Mouse (Mus musculus): Measurements from ENCODE around the gene Acap1. TPM values are rescaled to one million over a fixed set of nuclear protein-coding genes. Genes with fewer than 3 reads are reported as not detected.
A peak's percentile ranks its signal among the peaks of the same experiment; 100 is the strongest.

Acap1 gene
- polyA plus RNA-seq, 1 experiment from 2014 or later: 6.1 TPM

DNA sequence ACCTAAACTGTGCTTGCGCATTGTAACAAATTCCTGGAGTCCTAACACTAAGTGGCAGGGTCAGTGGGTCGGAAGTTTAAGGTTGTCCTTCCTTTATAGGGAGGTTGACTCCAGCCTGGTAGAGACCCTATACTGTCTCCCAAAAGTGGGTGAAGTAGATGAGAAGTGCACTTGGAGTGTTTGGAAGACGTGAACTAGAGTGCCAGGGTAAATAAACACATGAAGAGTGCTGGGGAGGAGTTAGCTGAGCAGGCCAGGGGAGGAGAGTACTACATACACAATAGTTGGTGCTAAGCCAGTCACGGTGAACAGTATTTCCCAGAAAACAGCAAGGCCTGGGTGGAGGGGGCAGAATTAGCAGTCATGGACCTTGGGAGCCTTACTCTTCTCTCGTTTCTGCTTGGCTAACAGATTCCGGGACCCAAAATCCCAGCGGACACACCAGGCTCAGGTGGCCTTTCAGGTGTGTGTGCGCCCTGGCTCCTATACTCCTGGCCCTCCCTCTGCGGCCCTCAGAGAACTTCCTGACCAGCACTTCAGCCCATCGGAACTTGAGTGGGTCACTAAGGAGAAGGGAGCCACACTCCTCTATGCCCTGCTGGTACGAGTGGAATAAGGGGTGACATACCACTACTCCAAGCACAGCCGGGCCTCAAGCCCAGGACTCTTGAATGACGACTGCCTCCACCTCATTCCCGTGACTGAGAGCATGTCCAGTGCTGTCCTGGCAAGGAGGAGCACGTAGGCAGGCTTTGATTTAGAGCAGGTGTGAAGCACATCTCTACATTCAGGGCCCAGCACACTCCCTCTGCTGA is 17.6 kb upstream of the Acap1 start:
- Histone ChIP-seq H3K36me3 (peaks cover 69% of the 10 kb centered on the region), H3K4me1 (peaks cover 20% of the 10 kb centered on the region), H3K4me2 (peak overlapping the region; percentile 79), H3K9me3 (no peaks in the 10 kb centered on the region), H3K27me3 (replicated peaks) (no peaks in the 10 kb centered on the region), H3K9ac (no peak overlapping the region), H3K4me3 (replicated peaks) (peak overlapping the region; percentile 69), H3K27ac (peak overlapping the region; percentile 16; the same call in 1 of the 2 replicates)
- ATAC-seq (ENCODE audit: insufficient read depth, low FRiP score, low read depth): no peak
- 76% methylated on average over 15 of the region's 15 CpGs for WGBS

DNA sequence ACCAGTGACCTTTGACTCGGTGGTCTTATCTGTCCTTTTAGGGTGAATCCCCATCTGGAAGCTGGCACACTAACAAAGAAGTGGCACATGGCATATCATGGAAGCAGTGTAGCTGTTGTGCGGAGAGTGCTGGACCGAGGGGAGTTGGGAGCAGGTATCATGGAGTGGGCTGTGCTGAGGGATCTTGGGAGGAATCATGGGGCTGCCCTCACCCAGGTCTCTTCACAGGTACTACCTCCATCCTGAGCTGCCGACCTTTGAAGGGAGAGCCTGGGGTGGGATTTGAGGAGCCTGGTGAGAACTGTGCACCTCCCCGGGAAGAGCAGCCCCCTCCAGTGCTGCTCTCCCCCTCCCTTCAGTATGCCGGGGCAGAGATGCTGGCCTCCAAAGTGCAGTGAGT is 16.4 kb upstream of the Acap1 start:
- peaks cover 72% of the 10 kb centered on the region for H3K36me3 ChIP-seq
- WGBS: 91% methylated on average over 6 of the region's 6 CpGs
- no peak for ATAC-seq (ENCODE audit: insufficient read depth, low FRiP score, low read depth)
- H3K4me1 ChIP-seq: peaks cover 20% of the 10 kb centered on the region
- H3K27me3 ChIP-seq (replicated peaks): no peaks in the 10 kb centered on the region
- H3K4me3 ChIP-seq (replicated peaks): no peak overlapping the region
- no peak overlapping the region for H3K9ac ChIP-seq
- no peaks in the 10 kb centered on the region for H3K9me3 ChIP-seq
- no peak overlapping the region for H3K27ac ChIP-seq
- no peak overlapping the region for H3K4me2 ChIP-seq

DNA sequence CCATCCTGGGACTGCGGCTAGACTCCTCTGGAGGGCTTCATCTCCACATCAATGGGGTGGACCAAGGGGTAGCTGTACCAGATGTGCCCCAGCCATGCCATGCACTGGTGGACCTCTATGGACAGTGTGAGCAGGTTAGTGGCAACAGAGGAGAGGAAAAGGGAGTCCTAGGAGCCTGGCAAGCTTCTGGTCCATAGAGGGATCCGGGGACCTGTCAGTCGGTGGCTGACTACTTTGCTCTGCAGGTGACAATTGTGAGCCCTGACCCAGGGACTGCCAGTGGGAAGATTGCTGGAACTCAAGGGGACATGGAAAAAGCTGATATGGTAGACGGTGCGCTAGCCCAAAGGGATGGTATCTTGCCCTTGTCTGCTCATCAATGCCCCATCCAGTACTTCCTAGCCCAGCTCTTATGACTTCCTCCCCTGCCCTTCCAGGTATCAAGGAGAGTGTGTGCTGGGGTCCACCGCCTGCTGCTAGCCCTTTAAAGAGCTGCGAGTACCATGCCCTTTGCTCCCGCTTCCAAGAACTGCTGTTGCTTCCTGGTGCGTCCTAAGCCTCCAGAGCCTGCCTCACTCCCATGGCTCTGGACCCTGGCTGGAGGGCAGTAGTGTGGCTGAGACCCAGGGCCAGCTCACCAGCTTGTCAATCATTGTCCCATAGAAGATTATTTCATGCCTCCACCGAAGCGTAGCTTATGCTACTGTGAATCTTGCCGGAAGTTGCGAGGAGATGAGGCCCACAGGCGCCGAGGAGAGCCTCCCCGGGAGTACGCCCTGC is 15.6 kb upstream of the Acap1 start:
- H3K4me2 ChIP-seq: no peak overlapping the region
- WGBS: 91% methylated on average over 17 of the region's 17 CpGs
- no peak for ATAC-seq (ENCODE audit: insufficient read depth, low FRiP score, low read depth)

DNA sequence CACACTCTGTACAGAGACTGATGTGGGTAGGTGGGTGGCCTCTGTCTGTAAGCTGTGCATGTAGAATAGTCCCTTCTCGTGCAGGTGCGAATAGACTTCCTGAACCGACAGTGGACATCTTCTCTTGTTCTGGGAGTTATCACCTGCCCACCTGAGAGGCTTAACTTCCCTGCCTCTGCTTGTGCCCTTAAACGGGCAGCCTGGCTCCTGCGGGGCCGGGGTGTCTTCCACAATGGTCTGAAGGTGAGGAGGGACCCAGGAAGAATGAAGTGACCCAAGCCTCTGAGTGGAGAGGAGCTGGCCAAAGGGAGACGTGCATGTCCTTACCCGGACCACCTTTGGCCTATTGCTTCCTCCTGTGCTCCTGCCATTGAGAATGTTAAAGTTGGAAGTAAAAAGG is 14.8 kb upstream of the Acap1 start:
- no peak overlapping the region for H3K9ac ChIP-seq
- no peaks in the 10 kb centered on the region for H3K9me3 ChIP-seq
- ATAC-seq (ENCODE audit: insufficient read depth, low FRiP score, low read depth): no peak
- 90% methylated on average over 8 of the region's 8 CpGs for WGBS
- H3K4me2 ChIP-seq: no peak overlapping the region
- H3K36me3 ChIP-seq: peaks cover 72% of the 10 kb centered on the region
- H3K27ac ChIP-seq: no peak overlapping the region
- H3K27me3 ChIP-seq (replicated peaks): no peaks in the 10 kb centered on the region
- no peak overlapping the region for H3K4me3 ChIP-seq (replicated peaks)
- H3K4me1 ChIP-seq: peaks cover 9% of the 10 kb centered on the region; the same call in 1 of the 2 replicates

More for the DNA sequence above, 15.6 kb upstream of the Acap1 start:
- H3K4me1 ChIP-seq: peaks cover 16% of the 10 kb centered on the region
- no peaks in the 10 kb centered on the region for H3K27me3 ChIP-seq (replicated peaks)
- H3K27ac ChIP-seq: no peak overlapping the region
- no peak overlapping the region for H3K9ac ChIP-seq
- peaks cover 74% of the 10 kb centered on the region for H3K36me3 ChIP-seq
- H3K9me3 ChIP-seq: no peaks in the 10 kb centered on the region
- H3K4me3 ChIP-seq (replicated peaks): no peak overlapping the region

DNA sequence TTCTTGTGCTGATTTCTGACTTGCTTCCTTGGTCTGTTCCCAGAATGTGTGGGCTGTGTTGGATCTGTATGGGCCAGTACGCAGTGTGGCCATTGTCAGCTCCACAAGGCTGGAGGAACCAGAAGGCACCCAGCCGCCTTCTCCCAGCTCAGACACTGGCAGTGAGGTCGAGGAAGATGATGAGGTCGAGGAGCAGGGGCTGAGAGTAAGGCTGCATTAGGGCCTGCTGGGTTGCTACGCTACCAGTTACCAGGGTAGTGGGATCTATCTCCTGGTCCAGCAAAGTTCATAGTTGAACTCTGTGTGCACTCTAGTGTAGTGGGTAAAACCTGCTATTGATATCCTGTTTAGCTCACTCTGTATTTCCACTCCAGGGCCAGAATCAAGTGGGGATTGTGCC is 13.8 kb upstream of the Acap1 start:
- Histone ChIP-seq H3K27ac (no peak overlapping the region), H3K9me3 (no peaks in the 10 kb centered on the region), H3K4me2 (no peak overlapping the region), H3K36me3 (peaks cover 75% of the 10 kb centered on the region), H3K27me3 (replicated peaks) (no peaks in the 10 kb centered on the region), H3K4me1 (peaks cover 5% of the 10 kb centered on the region; the same call in 1 of the 2 replicates), H3K4me3 (replicated peaks) (no peak overlapping the region), H3K9ac (no peak overlapping the region)
- ATAC-seq (ENCODE audit: insufficient read depth, low FRiP score, low read depth): no peak
- WGBS: 87% methylated on average over 5 of the region's 5 CpGs

DNA sequence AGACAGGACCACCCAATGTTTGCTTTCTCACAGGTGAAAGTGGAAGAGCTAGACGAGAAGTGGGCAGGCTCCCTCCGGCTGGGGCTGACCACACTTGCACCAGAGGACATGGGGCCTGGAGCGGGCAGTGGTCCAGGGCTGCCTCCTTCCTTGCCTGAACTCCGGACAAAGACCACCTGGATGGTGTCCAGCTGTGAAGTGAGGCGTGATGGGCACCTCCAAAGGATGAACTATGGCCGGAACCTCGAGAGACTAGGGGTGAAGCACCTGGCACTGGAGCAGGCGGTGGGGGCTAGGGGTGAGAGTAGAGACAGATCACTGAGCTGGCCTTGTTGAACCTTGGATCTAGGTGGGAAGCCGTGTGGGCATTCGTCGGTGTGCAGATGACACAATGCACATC is 13.3 kb upstream of the Acap1 start:
- Histone ChIP-seq H3K4me1 (peaks cover 5% of the 10 kb centered on the region; the same call in 1 of the 2 replicates), H3K27me3 (replicated peaks) (no peaks in the 10 kb centered on the region), H3K4me2 (no peak overlapping the region), H3K9me3 (no peaks in the 10 kb centered on the region), H3K27ac (no peak overlapping the region), H3K4me3 (replicated peaks) (no peak overlapping the region), H3K9ac (no peak overlapping the region), H3K36me3 (peaks cover 80% of the 10 kb centered on the region)
- no peak for ATAC-seq (ENCODE audit: insufficient read depth, low FRiP score, low read depth)
- WGBS: 91% methylated on average over 11 of the region's 11 CpGs

DNA sequence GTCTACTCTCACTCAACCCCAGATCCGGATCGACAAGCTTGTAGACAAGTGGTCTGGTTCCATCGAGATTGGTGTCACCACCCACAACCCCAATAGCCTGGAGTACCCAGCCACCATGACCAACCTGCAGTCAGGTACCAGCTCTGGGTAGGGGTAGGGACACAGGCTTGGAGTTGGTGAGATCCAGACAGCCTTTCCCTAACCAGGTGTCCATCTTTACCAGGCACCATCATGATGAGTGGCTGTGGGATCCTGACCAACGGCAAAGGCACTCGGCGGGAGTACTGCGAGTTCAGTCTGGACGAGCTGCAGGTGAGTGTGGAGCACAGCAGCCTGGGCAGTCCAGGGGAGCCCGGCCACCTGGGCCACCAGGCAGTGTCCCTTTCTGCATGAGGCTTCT is 9.0 kb upstream of the Acap1 start:
- H3K36me3 ChIP-seq: peaks cover 51% of the 10 kb centered on the region
- no peak overlapping the region for H3K9ac ChIP-seq
- no peaks in the 10 kb centered on the region for H3K9me3 ChIP-seq
- H3K4me2 ChIP-seq: no peak overlapping the region
- ATAC-seq (ENCODE audit: insufficient read depth, low FRiP score, low read depth): no peak
- no peak overlapping the region for H3K4me3 ChIP-seq (replicated peaks)
- peaks cover 19% of the 10 kb centered on the region for H3K4me1 ChIP-seq
- H3K27ac ChIP-seq: no peak overlapping the region
- 93% methylated on average over 9 of the region's 9 CpGs for WGBS
- no peaks in the 10 kb centered on the region for H3K27me3 ChIP-seq (replicated peaks)

DNA sequence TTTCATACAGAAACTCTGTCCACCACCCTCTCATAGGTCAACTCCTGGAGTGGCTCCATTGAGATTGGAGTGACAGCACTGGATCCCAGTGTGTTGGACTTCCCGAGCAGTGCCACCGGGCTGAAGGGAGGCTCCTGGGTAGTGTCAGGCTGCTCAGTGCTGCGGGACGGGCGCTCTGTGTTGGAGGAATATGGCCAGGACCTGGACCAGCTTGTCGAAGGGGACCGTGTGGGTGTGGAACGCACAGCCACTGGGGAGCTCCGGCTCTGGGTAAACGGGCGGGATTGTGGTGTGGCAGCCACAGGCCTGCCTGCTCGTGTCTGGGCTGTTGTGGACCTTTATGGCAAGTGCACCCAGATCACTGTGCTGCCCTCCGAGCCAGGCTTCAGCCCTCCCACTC is 7.6 kb upstream of the Acap1 start:
- H3K27ac ChIP-seq: no peak overlapping the region
- no peaks in the 10 kb centered on the region for H3K9me3 ChIP-seq
- ATAC-seq (ENCODE audit: insufficient read depth, low FRiP score, low read depth): no peak
- H3K27me3 ChIP-seq (replicated peaks): no peaks in the 10 kb centered on the region
- no peak overlapping the region for H3K9ac ChIP-seq
- peaks cover 25% of the 10 kb centered on the region for H3K4me1 ChIP-seq
- peaks cover 38% of the 10 kb centered on the region for H3K36me3 ChIP-seq
- 84% methylated on average over 13 of the region's 13 CpGs for WGBS
- H3K4me2 ChIP-seq: peak overlapping the region; percentile 95
- H3K4me3 ChIP-seq (replicated peaks): peak overlapping the region; percentile 84; the same call in 1 of the 2 replicates

DNA sequence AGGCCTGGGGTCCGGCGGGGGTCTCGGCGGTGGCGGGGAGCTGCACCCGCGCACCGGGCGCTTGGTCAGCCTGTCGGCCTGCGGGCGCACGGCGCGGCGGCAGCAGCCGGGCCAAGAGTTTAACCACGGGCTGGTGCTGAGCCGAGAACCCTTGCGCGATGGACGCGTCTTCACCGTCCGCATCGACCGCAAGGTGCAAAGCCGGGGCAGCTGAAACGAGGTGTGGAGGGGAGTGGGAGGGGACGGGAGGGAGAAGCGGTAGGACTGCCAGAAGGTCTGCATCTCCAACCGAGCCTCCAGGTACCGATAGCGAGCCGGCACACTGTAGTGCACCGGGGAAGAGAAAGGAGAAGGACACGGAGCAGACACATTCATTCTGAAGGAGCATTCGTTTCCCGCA is 6.7 kb upstream of the Acap1 start:
- Histone ChIP-seq H3K27me3 (replicated peaks) (no peaks in the 10 kb centered on the region), H3K9ac (peak overlapping the region; percentile 83), H3K4me1 (peaks cover 25% of the 10 kb centered on the region), H3K4me2 (peak overlapping the region; percentile 95), H3K4me3 (replicated peaks) (peak overlapping the region; percentile 84), H3K27ac (peak overlapping the region; percentile 97), H3K9me3 (no peaks in the 10 kb centered on the region), H3K36me3 (peaks cover 28% of the 10 kb centered on the region)
- no peak for ATAC-seq (ENCODE audit: insufficient read depth, low FRiP score, low read depth)
- 1% methylated on average over 38 of the region's 39 CpGs for WGBS

DNA sequence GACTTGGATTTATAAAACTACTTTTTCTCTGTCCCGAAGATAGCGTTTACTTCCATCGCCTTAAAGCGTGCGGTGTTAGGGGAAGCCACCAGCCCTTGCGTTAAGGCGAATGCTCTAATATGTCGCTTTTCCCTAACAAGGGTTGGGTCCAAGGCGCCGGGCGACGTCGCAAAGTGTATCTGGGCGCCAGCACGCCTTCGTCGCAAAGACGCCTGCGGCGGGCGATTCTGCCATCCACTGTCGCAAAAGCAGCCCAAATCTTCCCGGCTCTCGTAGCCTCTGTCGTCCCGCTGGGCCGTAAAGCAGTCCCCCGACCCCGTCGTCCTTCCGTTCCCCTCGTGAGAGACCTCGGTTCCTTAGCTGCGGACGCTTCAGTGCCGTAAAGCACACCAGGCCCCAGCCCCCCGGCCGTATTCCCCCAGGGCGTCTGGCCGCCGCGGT is 6.1 kb upstream of the Acap1 start:
- H3K9ac ChIP-seq: peak overlapping the region; percentile 83
- WGBS: under 1% methylated on average over 42 of the region's 42 CpGs
- H3K36me3 ChIP-seq: peaks cover 22% of the 10 kb centered on the region
- H3K4me3 ChIP-seq (replicated peaks): peak overlapping the region; percentile 84
- peak overlapping the region; percentile 97 for H3K27ac ChIP-seq
- H3K4me2 ChIP-seq: peak overlapping the region; percentile 95
- peak; percentile 71 for ATAC-seq (ENCODE audit: insufficient read depth, low FRiP score, low read depth)
- H3K9me3 ChIP-seq: no peaks in the 10 kb centered on the region
- no peaks in the 10 kb centered on the region for H3K27me3 ChIP-seq (replicated peaks)
- peaks cover 25% of the 10 kb centered on the region for H3K4me1 ChIP-seq

DNA sequence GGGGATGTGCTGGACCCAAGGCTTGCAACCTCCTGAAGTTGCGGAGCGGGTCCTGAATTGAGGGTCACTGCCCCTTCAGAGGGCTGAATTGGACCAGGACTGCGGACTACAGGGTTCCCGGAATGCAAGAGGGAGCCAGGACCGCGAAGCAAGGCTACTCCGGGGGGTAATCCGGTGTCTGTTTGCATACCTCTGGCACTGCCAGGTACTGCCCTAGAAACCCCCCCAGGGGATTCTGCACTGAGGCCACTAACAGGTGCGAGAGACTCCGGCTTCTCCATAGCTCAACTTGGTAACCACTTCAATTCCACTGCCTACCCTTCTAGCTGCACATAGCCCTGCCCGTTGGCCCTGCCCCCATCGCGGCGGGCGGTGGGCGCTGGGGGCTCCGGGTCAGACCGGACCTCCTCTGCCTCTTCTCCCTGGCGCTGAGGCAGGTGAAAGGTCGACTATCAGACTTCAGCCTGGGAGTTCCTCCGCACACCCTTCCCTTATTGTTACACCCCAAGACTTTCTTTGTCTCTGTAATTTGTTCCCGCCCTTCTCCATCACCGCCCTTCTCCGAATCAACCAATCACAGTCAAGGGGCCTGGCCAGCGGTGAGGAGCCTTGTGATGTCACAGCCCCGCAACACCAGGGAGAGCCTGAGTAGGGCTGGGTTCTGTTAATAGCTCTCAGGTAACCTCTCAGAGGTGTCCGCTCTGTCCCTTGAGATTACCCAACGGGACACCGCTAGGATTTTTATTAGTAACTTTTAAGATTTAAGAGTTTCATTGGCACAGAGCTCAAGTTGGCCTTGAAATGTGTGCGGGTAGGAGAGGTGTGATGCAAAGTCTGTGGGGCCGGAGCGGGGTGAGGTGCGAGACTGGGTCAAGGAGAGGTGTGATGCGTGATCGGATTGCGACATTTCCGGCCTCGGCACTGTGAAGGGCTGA is 5.4 kb upstream of the Acap1 start, which contains the start of the genes 2810408A11Rik and Neurl4:
Gene 2810408A11Rik (minus strand): TSS at position 517 of the 935 bp plus-strand sequence.
Gene Neurl4 (plus strand): TSS at position 602 of the 935 bp plus-strand sequence.
- Histone ChIP-seq H3K36me3 (peaks cover 16% of the 10 kb centered on the region), H3K27me3 (replicated peaks) (no peaks in the 10 kb centered on the region), H3K27ac (peak within 1 kb of the TSS; percentile 97), H3K4me1 (peaks cover 25% of the 10 kb centered on the region), H3K4me2 (peak within 1 kb of the TSS; percentile 95), H3K4me3 (replicated peaks) (peak within 1 kb of the TSS; percentile 84), H3K9ac (peak within 1 kb of the TSS; percentile 83), H3K9me3 (no peaks in the 10 kb centered on the region)
- 1% methylated on average over 37 of the region's 38 CpGs for WGBS
- ATAC-seq (ENCODE audit: insufficient read depth, low FRiP score, low read depth): peak; percentile 93
